In the genomic region with DNA sequence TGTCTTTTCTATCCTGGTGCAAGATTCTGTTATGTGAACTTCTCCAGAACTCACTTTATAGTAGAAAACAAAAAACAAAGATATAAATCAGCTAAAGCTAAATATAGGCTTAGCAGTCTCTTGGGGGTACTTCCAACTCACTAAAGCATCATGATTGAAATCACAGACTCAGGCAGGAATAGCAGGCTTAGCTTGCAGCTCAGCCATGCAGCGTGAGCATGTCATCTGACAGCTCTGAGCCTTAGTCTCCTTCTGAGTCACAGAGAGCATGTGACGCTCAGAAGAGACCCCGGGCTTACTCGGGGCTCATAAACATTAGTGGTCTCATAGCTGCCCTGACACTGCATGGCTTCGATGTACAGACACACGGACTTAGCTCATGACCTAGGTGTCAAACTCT, we compare ENCODE assay signal across 23 mouse cellular contexts.
DNase-seq lines count a peak whose midpoint lies in the region; ATAC-seq and TF ChIP-seq lines count a peak whose summit lies in the region.
"Had no signal": no experiment of that assay in that cellular context is flagged by ENCODE, and none has a peak within 500 bp of the region (broad histone marks: within the 10 kb centered on the region; RNA-seq: fewer than 3 reads in every experiment).

No protein-coding gene starts in this region.

- no peak overlapping the region for H3K4me3 ChIP-seq in hindbrain, postnatal 0 days (ENCODE audit: low read length)
- no peak overlapping the region for H3K4me3 ChIP-seq in hindbrain, embryonic 14.5 days (replicated peaks; ENCODE audit: low read length)
- no peak overlapping the region for H3K4me3 ChIP-seq in lung, embryonic 14.5 days (ENCODE audit: low read depth, low read length)
- no peak overlapping the region for H3K4me3 ChIP-seq in CH12.LX (replicated peaks in 1 of 3; ENCODE audit: low read depth in 2 of 3, low read length in 2 of 3, poor library complexity in 1 of 3)
- H3K4me3 ChIP-seq: embryonic facial prominence, embryonic 12.5 days; erythroblast, embryonic 14.5 days; forebrain, embryonic 12.5 days; gastrocnemius, adult 2 months; hindbrain, embryonic 13.5 days; limb, embryonic 13.5 days; liver, embryonic 13.5 days had no signal

- no peaks in the 10 kb centered on the region; the same call in 1 of the 2 replicates for H3K36me3 ChIP-seq in hindbrain, postnatal 0 days (ENCODE audit: insufficient read depth, low read length)
- peaks cover 20% of the 10 kb centered on the region for H3K36me3 ChIP-seq in hindbrain, embryonic 14.5 days (replicated peaks; ENCODE audit: control insufficient read depth, insufficient read depth)
- peaks cover 24% of the 10 kb centered on the region for H3K36me3 ChIP-seq in lung, embryonic 14.5 days (ENCODE audit: insufficient read depth)
- peaks cover 16 to 30% of the 10 kb centered on the region in 2 experiments for H3K36me3 ChIP-seq in CH12.LX (replicated peaks in 1 of 2; ENCODE audit: control insufficient read depth in 1 of 2, insufficient read depth in 1 of 2, low read length in 1 of 2)

- H3K27me3 ChIP-seq in hindbrain, postnatal 0 days (ENCODE audit: insufficient read depth, low read length), result no peaks in the 10 kb centered on the region
- no peaks in the 10 kb centered on the region for H3K27me3 ChIP-seq in hindbrain, embryonic 14.5 days (ENCODE audit: control insufficient read depth, insufficient read depth, low read length)
- no peaks in the 10 kb centered on the region for H3K27me3 ChIP-seq in lung, embryonic 14.5 days (ENCODE audit: insufficient read depth, low read length)
- no peaks in the 10 kb centered on the region for H3K27me3 ChIP-seq in CH12.LX (replicated peaks)
- H3K27me3 ChIP-seq: embryonic facial prominence, embryonic 12.5 days; forebrain, embryonic 12.5 days; hindbrain, embryonic 13.5 days; limb, embryonic 13.5 days; liver, embryonic 13.5 days had no signal

- 70% methylated on average over 6 of the region's 6 CpGs for WGBS in hindbrain, postnatal 0 days
- WGBS in hindbrain, embryonic 14.5 days, result 87% methylated on average over 6 of the region's 6 CpGs
- 44% methylated on average over 6 of the region's 6 CpGs for WGBS in lung, embryonic 14.5 days

- no peak overlapping the region for H3K4me2 ChIP-seq in hindbrain, postnatal 0 days (ENCODE audit: low read depth, low read length)
- no peak overlapping the region for H3K4me2 ChIP-seq in hindbrain, embryonic 14.5 days (replicated peaks)
- H3K4me2 ChIP-seq in lung, embryonic 14.5 days, result peak overlapping the region; percentile 27; the same call in 1 of the 2 replicates
- no peak overlapping the region for H3K4me2 ChIP-seq in CH12.LX (ENCODE audit: insufficient read depth, low read depth, poor library complexity, severe bottlenecking)
- H3K4me2 ChIP-seq: embryonic facial prominence, embryonic 12.5 days; forebrain, embryonic 12.5 days; heart, embryonic 11.5 days; hindbrain, embryonic 13.5 days; limb, embryonic 13.5 days; liver, embryonic 13.5 days; midbrain, embryonic 11.5 days had no signal

- no peak for TF ChIP-seq RAD21 in CH12.LX (IDR thresholded peaks at IDR 0.05; ENCODE audit: low read depth, low read length)

- in situ Hi-C loops in CH12.LX (cut with MboI; ENCODE audit: low pct_ligation_motif_present, low pct_unique_long_range_greater_than_20kb, low sequenced_read_pairs), result no loop called here

- ATAC-seq in hindbrain, postnatal 0 days, result no peak
- ATAC-seq in hindbrain, embryonic 14.5 days (ENCODE audit: low FRiP score), result no peak
- ATAC-seq in lung, embryonic 14.5 days (ENCODE audit: insufficient read depth), result peak; percentile 63; the same call in 1 of the 2 replicates
- ATAC-seq: intestine, embryonic 16.5 days had no signal

- DNase-seq in hindbrain, postnatal 0 days (ENCODE audit: low spot score), result peak; percentile 13
- DNase-seq in hindbrain, embryonic 14.5 days (ENCODE audit: low spot score), result no peak
- DNase-seq in lung, embryonic 14.5 days, result peak; percentile 59
- DNase-seq in lung, postnatal 10 days, result no peak
- peak; percentile 10 for DNase-seq in CH12.LX (ENCODE audit: extremely low read depth)
- peak; percentile 64 for DNase-seq in NIH3T3 (ENCODE audit: low read depth)
- no peak for DNase-seq in layer of hippocampus, adult 9-11 months
- DNase-seq: adrenal gland, postnatal 10 days; cerebellum, adult 18-20 months; cerebellum, postnatal 14 days; gastrocnemius, adult 2 months; kidney, postnatal 36 days; liver, embryonic 13.5 days; lung, postnatal 14 days; thymus, postnatal 14 days had no signal

- no peaks in the 10 kb centered on the region for H3K4me1 ChIP-seq in hindbrain, postnatal 0 days (ENCODE audit: insufficient read depth, low read length)
- H3K4me1 ChIP-seq in hindbrain, embryonic 14.5 days (replicated peaks; ENCODE audit: control insufficient read depth, insufficient read depth, low read length), result no peaks in the 10 kb centered on the region
- peaks cover 10% of the 10 kb centered on the region; the same call in 1 of the 2 replicates for H3K4me1 ChIP-seq in lung, embryonic 14.5 days (ENCODE audit: insufficient read depth)
- no peaks in the 10 kb centered on the region for H3K4me1 ChIP-seq in CH12.LX (ENCODE audit: control insufficient read depth in 1 of 2, insufficient read depth in 2 of 2)
- H3K4me1 ChIP-seq: forebrain, embryonic 12.5 days; hindbrain, embryonic 13.5 days; liver, embryonic 13.5 days had no signal

- H3K9me3 ChIP-seq in hindbrain, postnatal 0 days (ENCODE audit: low read length), result no peaks in the 10 kb centered on the region
- H3K9me3 ChIP-seq in hindbrain, embryonic 14.5 days (ENCODE audit: control insufficient read depth, low read length), result no peaks in the 10 kb centered on the region
- H3K9me3 ChIP-seq in lung, embryonic 14.5 days (ENCODE audit: low read depth, low read length), result no peaks in the 10 kb centered on the region
- H3K9me3 ChIP-seq in CH12.LX (replicated peaks; ENCODE audit: low read length), result no peaks in the 10 kb centered on the region
- H3K9me3 ChIP-seq: embryonic facial prominence, embryonic 12.5 days; forebrain, embryonic 12.5 days; hindbrain, embryonic 13.5 days; limb, embryonic 13.5 days; liver, embryonic 13.5 days had no signal

- no peaks in the 10 kb centered on the region for H3K79me2 ChIP-seq in CH12.LX (replicated peaks; ENCODE audit: control insufficient read depth, extremely low read depth, insufficient read depth, poor library complexity, severe bottlenecking)

- no peak for TF ChIP-seq EP300 in CH12.LX (IDR thresholded peaks at IDR 0.05; ENCODE audit: low read length)

- no peak overlapping the region for H3K27ac ChIP-seq in hindbrain, postnatal 0 days
- H3K27ac ChIP-seq in hindbrain, embryonic 14.5 days, result no peak overlapping the region
- H3K27ac ChIP-seq in lung, embryonic 14.5 days (ENCODE audit: low read depth), result no peak overlapping the region
- H3K27ac ChIP-seq in CH12.LX (ENCODE audit: insufficient read depth, low read depth), result no peak overlapping the region
- H3K27ac ChIP-seq: embryonic facial prominence, embryonic 12.5 days; forebrain, embryonic 12.5 days; gastrocnemius, adult 2 months; hindbrain, embryonic 13.5 days; limb, embryonic 13.5 days; liver, embryonic 13.5 days had no signal

- TF ChIP-seq POLR2A in CH12.LX (IDR thresholded peaks at IDR 0.05; ENCODE audit: low read depth, low read length), result no peak; the same call in 1 of the 2 replicates

- H3K9ac ChIP-seq in hindbrain, postnatal 0 days (replicated peaks; ENCODE audit: low read length), result no peak overlapping the region
- no peak overlapping the region for H3K9ac ChIP-seq in hindbrain, embryonic 14.5 days
- H3K9ac ChIP-seq in lung, embryonic 14.5 days, result no peak overlapping the region
- H3K9ac ChIP-seq in CH12.LX (ENCODE audit: insufficient read depth, low read depth), result no peak overlapping the region
- H3K9ac ChIP-seq: embryonic facial prominence, embryonic 12.5 days; forebrain, embryonic 12.5 days; hindbrain, embryonic 13.5 days; limb, embryonic 13.5 days; liver, embryonic 13.5 days had no signal

- TF ChIP-seq CTCF in hindbrain, postnatal 0 days (IDR thresholded peaks at IDR 0.05; ENCODE audit: low read depth), result no peak
- no peak for TF ChIP-seq CTCF in lung, embryonic 14.5 days (IDR thresholded peaks at IDR 0.05; ENCODE audit: low read depth)
- TF ChIP-seq CTCF in CH12.LX (conservative IDR thresholded peaks at IDR 0.05 in 1 of 2, IDR thresholded peaks at IDR 0.05 in 1 of 2; ENCODE audit: low read depth in 2 of 2, low read length in 2 of 2), result no peak

- dilution Hi-C loops in CH12.LX (cut with MboI; ENCODE audit: extremely low pct_ligation_motif_present, extremely low pct_unique_long_range_greater_than_20kb, low sequenced_read_pairs), result no loop called here

TF ChIP-seq in CH12.LX, 34 proteins besides CTCF, POLR2A, EP300 and RAD21:
- TF ChIP-seq ZKSCAN1 (IDR thresholded peaks at IDR 0.05; ENCODE audit: borderline replicate concordance, low read depth, low read length) (no peak), BHLHE40 (IDR thresholded peaks at IDR 0.05; ENCODE audit: low read depth, low read length) (no peak), JUN (IDR thresholded peaks at IDR 0.05; ENCODE audit: insufficient read depth, low read depth, low read length) (no peak), IRF4 (IDR thresholded peaks at IDR 0.05; ENCODE audit: low read depth, low read length) (no peak), USF1 (IDR thresholded peaks at IDR 0.05; ENCODE audit: low read depth, low read length) (no peak), UBTF (IDR thresholded peaks at IDR 0.05; ENCODE audit: low read depth, low read length) (no peak), ZMIZ1 (IDR thresholded peaks at IDR 0.05; ENCODE audit: low read depth, low read length) (no peak), SIN3A (IDR thresholded peaks at IDR 0.05; ENCODE audit: low read length) (no peak), RCOR1 (conservative IDR thresholded peaks at IDR 0.05; ENCODE audit: low read depth, low read length) (no peak), NRF1 (IDR thresholded peaks at IDR 0.05; ENCODE audit: low read depth, low read length) (no peak), SMC3 (IDR thresholded peaks at IDR 0.05; ENCODE audit: low read depth, low read length) (no peak)

Comparison
In these comparisons a context has a peak if more than half of its experiments do, and no peak if none do; other contexts are left out.
1. DNase-seq: peak in hindbrain, postnatal 0 days (single experiment), lung, embryonic 14.5 days (single experiment), CH12.LX (single experiment) and NIH3T3 (single experiment); none in hindbrain, embryonic 14.5 days (single experiment), lung, postnatal 10 days (single experiment) and layer of hippocampus, adult 9-11 months (single experiment).